Mouse (Mus musculus) cerebellum, postnatal 4 days (tissue): ENCODE measurements around the gene Gpr176.

Experiments used
- DNase-seq, 2 experiments: peaks; one replicate each; pipeline ENCODE4 v3.0.0; 2022; ENCODE audit warnings: low spot score in 2 of 2, mixed read lengths in 1 of 2

The Gpr176 gene

DNA sequence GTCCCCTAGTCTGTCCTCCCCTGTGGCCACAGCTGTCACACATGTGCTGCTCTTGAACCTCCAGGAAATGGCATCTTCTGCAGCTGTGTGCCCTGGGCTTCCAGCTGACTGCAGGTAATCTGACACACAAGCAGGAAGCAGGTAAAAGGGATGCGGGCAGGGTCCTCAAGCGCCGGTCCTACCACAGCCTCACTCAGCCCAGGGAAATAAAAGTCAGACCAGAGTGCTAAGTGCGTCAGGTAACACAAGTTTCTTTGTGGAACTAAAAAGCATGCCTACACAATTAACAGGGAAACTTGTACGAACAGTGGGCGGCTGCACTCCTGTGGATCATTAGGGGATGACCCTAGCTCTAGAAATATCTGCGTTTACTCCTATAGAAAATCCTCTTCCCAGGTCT, 137.0 kb downstream of the Gpr176 start:
- no peak for DNase-seq

DNA sequence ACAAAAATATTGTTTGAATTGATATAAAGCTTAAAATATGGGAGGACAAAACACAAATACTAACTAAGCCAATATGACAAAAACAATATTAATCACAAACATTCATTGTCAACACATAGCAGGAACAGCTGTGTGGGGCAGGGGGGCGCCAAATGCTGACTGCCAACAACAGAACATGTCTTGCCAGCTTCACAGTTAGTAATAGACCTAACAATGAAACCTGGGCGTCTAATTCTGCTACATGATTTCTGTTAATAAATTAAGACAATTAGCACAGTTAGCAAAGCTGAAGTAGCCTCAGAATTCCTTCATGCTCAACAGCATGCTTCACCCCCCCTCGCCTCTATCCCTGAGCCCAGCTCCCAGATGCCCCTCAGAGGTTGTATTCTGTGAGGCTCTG, 137.6 kb downstream of the Gpr176 start:
- no peak for DNase-seq

DNA sequence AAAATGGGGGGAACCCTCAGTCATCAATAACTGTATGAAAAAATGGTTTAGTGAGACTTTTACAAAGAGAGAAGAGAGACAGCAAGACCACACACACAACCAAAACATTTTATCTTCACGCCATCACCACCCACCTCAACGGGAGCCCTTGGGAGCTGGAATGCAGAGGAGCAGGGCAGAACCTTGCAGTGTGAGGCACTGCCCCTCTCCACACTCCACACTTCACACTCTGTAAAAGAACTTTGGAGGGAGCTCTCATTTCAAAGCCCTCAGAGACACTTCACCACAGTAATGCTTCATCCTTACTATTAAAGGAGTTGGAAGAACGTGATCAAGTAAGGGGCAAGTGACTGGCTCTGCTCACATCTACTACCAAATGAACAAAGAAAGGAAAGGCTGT, 142.7 kb downstream of the Gpr176 start:
- DNase-seq, result no peak

DNA sequence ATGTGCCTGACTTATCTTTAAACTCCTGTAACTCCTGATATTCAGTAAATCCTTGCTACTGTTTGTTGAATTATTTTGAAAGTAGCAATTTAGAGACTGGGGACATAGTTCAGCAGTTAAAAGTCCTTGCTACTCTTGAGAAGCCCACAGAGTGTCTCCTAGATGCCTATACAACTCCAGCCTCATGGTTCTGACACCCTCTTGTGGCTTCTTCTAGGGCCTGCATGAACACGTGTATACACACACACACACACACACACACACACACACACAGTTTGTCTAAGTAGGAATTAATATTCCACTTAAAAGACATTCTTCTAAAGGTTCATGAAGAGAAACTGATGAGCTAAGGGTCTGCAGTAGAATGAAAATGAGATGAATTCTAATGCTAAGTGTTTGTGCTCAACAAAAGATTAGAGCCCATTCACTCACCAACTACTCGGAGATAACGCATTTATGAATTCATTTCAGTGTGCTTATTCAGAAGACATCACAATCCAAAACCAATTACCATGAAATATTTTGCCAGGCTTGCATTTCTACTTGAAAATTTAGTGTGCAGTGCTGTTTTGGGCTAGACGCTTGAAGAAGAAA, 144.6 kb downstream of the Gpr176 start:
- no peak for DNase-seq
